Mouse (Mus musculus) thymus, postnatal 10 days (tissue): ENCODE measurements around the gene Rassf1.
"Not testable (repeated sequence)": the region's sequence is repeated elsewhere in the genome, so short reads cannot be mapped to it uniquely, and the experiment has no call there.

ENCODE experiments used
- DNase-seq, 2 experiments: peaks; one replicate each; pipeline ENCODE4 v3.0.0; 2021; ENCODE audit warnings: low spot score in 2 of 2

The Rassf1 gene

DNA sequence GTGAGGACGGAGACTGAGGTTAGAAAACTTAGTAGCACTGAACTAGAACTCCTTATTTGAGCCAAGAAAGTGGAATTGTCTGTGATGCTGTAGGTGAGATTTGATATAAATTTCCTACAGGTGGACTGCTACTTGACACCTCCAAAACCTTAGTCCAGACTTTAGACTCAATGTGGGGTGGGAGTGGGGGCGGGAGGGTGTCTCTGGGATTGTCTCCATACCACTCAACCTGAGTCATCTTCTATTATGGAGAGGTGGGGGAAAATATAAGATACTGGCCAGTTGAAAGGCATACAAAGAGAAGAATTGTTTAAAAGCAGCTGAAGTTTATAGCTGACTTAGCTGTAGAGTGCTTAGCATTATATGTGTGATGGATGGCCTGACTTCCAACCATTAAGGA, 4.3 kb downstream of the Rassf1 start:
- no peak for DNase-seq

DNA sequence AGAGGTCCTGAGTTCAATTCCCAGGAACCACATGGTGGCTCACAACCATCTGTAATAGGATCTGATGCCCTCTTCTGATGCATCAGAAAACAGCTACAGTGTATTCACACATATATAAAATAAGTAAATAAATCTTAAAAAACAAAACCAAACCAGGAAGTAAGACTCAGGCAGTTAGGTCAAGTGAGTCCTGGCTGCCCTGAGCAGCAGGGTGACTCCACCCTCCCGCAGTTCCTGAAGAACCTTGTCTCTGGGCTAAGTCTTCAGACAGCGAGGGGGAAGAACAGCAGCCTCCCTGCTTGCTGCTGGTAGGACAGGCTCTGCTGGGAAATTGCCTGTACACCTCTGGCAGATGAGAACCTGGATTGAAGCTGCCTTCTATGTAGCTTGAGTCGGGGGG, 5.0 kb downstream of the Rassf1 start:
- DNase-seq = no peak

DNA sequence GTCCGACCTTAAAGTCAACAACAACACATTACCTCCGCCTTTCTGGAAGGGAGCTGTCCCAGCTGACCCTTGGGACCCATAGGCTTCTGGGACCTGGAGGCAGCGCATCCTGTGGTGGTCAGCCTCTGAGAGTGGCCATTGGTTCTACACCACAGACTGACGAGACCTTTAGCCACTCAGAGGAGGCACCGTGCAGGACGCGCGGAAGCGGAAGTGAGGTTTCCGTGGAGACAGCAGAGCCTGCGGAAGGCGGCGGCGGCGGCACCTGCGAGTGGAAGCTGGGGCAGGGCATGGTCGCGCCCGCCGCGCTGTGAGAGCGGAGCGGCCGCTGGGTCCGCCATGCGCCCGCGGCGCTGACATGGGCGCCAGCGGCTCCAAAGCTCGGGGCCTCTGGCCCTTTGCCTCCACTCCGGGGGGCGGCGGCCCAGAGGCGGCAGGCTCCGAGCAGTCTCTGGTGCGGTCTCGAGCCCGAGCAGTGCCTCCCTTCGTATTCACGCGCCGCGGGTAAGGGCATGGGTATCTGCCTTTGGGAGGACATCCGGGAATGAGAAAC, 11.8 kb downstream of the Rassf1 start, which contains the start of gene Tusc2:
Tusc2 (plus strand) TSS at position 227 of the 553 bp plus-strand sequence.
- peak; percentile 90 to 92 for DNase-seq

DNA sequence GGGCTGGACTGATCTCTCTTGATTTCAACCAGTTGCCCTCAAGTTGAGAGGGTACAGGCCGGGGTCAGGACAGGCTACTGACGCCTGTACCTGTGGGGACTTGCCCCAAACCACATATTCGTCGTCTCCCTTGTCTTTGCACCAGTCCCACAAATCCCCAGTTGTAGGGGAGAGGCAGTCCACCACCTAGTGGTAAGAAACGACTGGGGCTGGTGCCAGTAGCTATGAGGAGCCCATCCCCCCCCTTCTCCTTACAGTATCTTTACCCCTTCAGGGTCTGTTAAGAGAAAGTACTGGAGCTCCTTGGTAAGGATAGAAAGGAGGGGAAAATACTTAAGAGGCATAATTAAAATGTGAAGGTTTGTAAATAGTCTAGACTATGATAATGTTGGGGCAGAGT, 14.2 kb downstream of the Rassf1 start:
- DNase-seq = not testable (repeated sequence)

DNA sequence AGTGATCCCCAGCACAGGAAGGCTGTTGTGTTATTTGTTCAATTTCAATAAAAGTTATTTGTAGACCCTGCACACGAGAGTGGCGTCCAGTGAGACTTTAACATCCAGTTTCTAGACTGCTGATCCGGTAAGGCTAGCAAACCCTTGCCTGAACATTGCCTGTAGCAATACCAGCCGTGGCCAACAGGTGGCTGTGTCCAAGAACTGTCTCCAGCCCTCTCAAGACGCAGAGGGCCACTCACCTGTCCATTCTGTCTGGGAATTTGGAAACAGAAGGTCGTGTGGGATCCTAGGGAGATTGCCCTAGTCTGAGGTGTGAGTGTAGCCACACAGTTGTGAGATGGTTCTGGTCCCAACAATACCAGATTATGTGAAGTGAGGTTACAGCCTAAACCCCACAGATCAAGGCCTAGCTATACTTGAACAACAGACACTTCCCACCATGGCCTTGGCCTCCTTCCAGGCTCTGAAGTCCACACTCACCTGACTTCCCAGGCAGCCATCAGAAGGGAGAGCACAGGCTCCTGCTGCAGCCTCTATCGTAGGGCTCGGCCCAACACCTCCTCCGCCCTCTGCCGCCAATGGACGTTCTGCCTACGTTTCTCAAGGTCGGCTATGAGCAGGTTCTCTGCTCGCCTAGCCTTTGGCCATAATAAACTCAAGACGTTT, 14.8 kb downstream of the Rassf1 start:
- DNase-seq = peak; percentile 56 to 81

DNA sequence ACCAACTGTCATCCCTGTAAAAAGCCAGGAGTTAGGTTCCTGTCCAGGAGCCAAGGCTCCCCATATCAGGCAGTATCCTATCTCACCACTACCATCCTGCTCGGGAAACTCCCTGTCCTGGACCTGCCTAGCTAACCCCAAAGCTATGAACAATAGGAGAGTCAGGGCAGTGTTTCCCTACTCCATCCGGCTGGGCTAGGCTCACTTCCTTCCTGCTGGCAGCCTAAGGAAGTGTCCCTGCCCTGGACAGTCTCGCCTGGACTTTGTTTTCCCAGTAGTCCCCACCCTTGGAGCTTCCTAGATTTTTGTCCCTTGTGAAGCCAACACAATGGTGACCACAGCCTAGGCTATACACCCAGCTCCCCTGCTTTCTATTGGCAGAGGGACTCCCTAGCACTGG, 15.5 kb downstream of the Rassf1 start:
- DNase-seq = no peak

DNA sequence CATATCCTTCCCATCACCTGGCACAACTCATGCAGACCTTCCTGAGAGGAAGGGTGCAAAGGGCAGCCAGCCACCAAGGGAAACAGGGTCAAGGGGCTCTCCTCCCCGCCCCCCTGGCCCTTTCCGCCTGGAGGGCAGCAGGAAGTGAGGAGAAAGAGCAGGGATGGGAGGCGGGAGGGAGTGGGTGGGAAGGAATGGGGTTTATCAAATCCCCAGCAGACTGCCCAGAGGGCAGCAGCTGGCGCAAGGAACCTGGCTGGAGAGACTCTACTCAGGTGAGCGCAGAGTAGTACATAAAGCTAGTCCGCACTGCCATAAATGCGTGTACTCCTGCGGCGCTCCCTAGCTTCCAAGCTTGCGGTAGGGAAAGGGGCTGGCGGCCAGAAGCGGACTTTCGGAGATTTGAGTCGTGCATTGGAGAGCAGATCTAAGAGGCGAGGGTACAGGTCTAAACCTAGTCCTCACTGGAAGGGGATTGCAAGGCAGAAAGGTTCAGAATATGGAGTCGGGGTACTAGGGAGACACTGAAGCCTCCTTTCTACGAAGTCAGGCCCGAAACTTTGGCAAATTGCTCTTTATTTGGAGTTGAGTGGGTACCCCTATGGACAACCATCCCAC, 16.5 kb downstream of the Rassf1 start, which contains the start of gene Hyal2:
Hyal2 (plus strand) TSS at position 244 of the 618 bp plus-strand sequence.
- no peak for DNase-seq

DNA sequence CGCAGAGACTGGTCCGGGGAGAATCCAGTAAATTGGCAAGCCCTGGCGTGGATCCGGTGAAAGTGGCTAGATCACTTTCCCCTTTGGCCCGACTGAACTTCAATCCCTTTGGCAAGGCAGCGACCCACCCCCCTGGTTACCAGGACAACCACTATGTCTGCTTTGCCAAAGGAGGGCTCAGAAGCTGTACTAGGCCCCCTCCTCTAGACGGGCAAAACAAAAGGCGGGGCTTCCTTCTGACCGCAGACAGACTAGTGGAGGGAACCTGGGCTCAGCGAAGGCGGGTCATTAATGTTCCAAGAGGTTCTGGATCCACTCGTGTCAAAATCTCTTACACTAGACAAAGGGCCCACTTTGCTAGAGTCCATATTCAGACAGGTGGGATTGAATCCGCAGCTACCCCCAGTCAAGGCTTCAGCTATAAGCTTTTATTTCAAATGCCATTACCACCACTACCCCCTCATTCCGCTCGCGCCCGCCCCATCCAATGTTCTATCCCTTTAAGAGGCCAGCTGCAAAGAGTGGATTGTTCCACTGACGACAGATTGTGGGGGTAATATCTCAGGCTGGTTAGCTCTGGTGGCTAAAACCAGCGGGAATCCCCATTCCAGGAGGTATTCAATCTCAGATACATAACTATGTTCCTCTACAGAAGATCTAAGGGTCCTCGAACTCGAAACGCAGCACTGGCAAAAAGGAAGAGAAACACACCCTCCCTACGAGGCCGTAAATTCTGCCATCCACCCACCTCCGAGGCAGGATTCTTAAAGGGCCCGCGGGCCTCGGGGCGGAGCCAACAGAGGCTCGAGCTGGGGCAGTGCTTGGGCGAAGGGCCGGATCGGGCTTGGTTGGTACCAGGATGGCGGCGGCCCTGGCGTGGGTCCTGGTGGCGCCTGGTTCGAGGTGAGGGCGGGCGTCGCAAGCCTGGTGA, 17.2 kb downstream of the Rassf1 start:
- peak; percentile 68 to 75 for DNase-seq

DNA sequence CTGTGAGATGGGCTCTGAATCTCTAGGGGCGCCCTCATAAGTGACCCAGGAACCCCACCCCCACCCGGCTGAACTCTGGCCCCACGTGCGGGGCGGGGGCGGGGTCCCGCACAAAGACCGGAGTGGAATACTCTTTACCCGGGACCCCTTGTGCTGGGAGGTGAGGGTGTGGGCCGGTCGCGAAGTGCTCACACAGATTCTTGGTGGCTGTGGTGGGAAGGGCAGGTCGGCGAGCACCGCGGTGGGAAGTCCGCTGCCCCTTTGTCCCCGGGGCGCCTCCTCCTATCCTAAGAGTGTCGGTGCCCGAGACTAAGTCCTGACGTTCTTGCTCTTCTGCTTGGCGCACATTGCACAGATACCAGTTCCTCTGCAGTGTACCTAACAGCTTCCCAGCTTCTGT, 17.9 kb downstream of the Rassf1 start:
- no peak for DNase-seq

DNA sequence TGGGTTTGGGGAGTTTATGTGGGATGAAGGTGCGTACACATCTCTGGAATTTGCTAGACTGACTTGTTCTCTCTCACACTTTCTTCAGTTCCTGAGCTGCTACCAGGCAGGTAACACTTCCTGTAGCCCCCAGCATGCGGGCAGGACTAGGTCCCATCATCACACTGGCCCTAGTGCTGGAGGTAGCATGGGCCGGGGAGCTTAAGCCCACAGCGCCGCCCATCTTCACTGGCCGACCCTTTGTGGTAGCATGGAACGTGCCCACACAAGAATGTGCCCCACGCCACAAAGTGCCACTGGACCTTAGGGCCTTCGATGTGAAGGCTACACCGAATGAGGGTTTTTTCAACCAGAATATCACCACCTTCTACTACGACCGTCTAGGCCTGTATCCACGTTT, 18.7 kb downstream of the Rassf1 start:
- DNase-seq = no peak

DNA sequence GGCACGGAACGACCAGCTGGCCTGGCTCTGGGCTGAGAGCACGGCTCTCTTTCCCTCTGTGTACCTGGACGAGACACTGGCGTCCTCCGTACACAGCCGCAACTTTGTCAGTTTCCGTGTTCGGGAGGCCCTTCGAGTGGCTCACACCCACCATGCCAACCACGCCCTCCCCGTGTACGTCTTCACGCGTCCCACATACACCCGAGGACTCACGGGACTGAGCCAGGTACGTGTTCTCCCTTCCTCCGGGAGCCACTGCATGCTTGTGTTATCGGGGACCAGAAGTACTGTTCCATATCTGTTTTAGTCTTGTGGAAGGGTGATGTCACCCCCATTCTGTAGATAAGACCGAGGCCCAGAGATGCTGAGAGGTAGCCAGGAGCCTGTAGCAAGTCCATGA, 19.5 kb downstream of the Rassf1 start:
- DNase-seq = no peak

DNA sequence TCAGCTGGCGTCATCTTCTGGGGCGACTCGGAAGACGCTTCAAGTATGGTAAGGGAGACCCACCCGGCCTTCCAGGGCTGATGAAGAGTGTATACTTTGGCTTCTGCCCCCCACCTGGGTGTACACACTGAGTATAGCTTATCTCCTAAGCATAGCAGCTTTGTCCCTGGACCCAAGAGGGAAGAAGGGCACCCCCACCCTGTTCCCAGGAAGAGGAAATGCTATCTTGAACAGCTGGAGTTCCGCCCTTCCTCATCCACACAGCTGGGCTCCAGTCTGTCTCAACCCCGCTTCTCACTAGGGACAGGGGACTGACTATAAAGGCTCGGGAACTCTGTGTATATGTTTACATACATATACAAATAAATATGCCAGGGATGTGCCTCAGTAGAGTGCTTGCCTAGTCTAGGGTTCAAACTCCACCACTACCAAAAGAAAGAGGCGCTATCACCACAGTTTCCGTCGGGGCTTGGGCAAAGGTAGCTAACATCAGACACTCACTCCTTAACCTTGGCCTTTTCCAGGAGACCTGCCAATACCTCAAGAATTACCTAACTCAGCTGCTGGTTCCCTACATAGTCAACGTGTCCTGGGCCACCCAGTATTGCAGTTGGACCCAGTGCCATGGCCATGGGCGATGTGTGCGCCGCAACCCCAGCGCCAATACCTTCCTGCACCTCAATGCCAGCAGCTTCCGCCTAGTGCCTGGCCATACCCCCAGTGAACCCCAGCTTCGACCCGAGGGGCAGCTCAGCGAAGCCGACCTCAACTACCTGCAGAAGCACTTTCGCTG, 20.4 kb downstream of the Rassf1 start:
- DNase-seq = no peak

DNA sequence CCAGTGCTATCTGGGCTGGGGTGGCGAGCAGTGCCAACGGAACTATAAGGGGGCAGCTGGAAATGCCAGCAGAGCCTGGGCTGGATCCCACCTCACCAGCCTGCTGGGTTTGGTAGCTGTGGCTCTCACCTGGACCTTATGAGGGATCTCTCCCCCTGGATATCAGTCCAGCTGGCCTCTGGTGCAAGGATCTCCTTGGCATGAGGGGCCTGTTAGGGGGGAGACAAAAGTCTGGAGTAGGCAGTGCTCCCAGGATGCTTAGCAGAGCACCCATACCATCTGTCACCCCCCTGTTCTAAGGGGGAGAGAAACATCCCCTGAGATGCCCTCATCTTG, 20.9 kb downstream of the Rassf1 start:
- no peak for DNase-seq

DNA sequence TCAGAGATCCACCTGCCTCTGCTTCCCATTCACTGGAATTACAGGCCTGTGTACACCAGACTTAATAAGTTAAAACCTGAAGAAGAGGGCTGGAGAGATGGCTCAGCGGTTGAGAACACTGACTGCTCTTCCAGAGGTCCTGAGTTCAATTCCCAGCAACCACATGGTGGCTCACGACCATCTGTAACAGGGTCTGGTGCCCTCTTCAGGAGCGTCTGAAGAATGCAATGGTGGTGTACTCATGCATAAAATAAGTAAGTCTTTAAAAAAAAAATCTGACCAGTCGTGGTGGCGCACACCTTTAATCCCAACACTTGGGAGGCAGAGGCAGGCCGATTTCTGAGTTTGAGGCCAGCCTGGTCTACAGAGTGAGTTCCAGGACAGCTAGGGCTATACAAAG, 22.4 kb downstream of the Rassf1 start:
- not testable (repeated sequence) for DNase-seq

DNA sequence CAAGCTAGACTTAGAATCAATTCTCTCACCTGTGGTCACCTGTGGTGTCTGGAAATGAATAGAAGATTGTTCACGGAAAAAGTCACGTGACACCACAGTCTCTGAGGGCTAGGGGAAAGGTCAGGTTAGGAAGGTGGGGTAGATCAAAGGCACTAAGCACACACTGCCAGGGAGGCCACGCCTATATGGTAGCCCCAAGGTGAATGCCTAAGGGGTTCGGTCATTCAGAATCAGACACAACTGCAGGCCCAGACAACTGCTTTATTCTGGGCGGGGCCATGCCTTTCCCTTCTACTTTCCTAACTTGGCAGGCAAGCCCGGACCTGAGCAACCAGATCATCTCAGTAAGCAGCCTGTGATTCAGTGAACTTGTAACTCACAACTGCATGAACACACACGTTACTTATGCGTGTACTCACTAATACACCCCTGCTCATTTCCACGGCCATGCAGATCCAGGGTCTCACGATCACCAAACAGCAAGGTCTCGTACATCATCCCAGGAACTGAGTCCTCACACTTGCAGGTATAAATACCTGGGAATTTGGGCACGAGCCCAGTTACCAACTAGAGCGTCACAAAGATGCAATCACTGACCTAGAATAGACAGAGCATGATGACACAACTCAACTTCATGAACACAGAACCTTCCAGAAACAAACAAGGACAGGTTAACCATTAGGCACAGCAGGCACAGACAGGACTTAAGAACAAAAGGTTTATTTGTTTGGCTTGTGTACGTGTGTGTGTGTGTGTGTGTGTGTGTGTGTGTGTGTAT, 24.4 kb downstream of the Rassf1 start:
- DNase-seq = no peak

DNA sequence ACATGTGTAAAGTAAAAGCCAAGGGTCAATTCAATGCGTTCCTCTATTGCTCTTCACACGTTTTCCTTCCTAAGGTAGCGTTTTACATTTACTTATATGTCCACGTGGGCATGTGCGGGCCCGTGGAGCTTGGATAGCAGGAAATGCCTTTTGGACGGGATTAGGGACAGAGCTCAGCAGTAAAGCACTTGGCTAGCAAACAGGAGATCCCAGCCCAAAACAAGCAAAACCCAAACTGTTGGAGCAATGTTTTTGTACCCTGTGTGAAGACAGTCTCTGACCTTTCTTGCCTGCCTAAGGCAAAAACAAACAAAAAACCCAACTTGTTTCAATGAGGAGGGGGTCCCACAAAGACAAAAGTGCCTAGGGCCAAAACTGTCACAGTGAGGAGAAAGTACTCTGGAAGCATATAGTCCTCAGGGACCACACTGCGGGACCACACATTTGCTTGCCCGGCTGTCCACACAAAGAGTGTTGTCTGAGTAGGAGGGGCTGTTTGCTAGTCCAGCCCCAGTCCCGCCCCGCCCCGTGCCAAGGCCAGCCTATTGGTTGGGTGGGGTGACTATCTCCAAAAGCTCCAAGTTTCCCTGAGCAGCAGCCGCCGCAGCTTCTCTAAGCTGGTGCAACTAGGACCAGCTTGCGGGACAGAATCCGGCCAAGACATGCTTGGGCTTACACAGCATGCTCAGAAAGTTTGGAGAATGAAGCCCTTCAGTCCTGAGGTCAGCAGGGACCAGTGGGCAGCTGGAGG, 25.2 kb downstream of the Rassf1 start, which contains the start of gene Hyal1:
Hyal1 (plus strand) TSS at position 571 of the 751 bp plus-strand sequence.
- no peak for DNase-seq

DNA sequence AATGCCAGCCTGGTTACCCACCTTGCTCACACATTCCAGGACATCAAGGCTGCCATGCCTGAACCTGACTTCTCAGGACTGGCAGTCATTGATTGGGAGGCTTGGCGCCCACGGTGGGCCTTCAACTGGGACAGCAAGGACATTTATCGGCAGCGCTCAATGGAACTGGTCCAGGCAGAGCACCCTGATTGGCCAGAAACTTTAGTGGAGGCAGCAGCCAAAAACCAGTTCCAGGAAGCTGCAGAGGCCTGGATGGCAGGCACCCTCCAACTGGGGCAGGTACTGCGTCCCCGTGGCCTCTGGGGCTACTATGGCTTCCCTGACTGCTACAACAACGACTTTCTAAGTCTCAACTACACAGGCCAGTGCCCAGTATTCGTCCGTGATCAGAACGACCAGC, 26.5 kb downstream of the Rassf1 start:
- no peak for DNase-seq

DNA sequence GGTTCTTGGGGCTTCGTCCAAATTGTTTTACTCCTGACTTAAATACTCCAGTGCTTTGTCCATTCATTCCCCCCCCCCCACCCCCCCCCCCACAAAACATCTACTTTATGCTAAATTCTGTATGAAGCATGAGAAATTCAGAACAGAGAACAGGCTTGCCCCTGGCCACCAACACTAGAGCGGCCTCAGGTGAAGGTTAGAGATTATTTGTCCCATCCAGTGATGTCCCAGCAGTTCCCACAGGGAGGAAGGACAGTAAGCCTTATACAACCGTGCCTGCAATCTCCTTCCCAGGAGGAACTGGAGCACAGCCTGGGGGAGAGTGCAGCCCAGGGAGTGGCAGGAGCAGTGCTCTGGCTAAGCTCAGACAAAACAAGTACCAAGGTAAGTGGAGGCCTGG, 27.2 kb downstream of the Rassf1 start, which contains the start of gene Naa80:
Naa80 (plus strand) TSS at position 301 of the 400 bp plus-strand sequence.
- DNase-seq = no peak

DNA sequence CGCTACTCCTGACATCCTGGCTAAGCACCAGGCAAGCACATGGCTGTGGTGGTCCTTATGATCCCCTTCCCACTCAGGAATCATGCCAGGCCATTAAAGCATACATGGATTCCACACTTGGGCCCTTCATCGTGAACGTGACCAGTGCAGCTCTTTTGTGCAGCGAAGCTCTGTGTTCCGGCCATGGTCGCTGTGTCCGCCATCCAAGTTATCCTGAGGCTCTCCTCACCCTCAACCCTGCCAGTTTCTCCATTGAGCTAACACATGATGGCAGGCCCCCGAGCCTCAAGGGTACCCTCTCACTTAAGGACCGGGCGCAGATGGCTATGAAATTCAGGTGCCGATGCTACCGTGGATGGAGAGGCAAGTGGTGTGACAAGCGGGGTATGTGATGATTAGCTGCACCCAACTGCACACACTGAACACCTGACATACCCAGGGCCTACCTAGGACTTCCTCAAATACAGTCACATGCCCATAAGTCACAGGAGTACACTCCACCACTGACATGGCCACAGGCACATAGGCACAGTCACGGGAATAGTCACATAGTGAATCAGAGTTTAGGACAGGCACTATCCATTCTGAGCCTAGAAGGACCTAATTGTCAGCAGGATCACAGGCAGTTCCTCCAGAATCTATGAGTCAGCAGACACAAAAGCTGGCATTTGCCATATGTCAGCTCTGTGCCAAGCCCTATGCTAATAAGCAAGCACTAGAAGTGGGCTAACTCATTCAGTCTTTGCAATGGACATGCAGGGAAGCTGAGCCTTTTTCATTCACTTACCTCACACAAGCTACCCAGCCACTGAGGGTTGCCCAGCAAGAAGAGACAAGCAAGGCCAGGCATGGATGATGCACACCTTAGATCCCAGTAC, 27.9 kb downstream of the Rassf1 start:
- no peak for DNase-seq
